Mouse (Mus musculus) heart, postnatal 10 days (tissue): ENCODE measurements around the gene 1700084M14Rik. TPM values are rescaled to one million over a fixed set of nuclear protein-coding genes. Genes with fewer than 3 reads are reported as not detected.
"Not testable (repeated sequence)": the region's sequence is repeated elsewhere in the genome, so short reads cannot be mapped to it uniquely, and the experiment has no call there.

Experiments used
- DNase-seq, 2 experiments: peaks; one replicate each; pipeline ENCODE4 v3.0.0; 2021
- intact Hi-C: fragments of 180-260 bp; cut with DNase I; formaldehyde crosslinking; loops from one replicate; pipeline ENCODE4 v1.15.1; 2025
- total RNA-seq, 2 experiments: library from RNA; stranded (reverse); gene quantifications; 2 replicates each; pipeline ENCODE4 v1.2.3; 2021

Gene 1700084M14Rik
- total RNA-seq = not detected

GRCm38 (mm10) chrX:91575811-91576210, at the start of gene 1700084M14Rik:
Gene 1700084M14Rik, minus strand, starts transcription at chrX:91575911.
- intact Hi-C loops, DNase-seq: not testable (repeated sequence)

Other genes starting within 250 kb of the 1700084M14Rik start
- not detected for gene Mageb2, start 244.2 kb downstream of the 1700084M14Rik start, total RNA-seq
- not detected for gene Gm5072, start 183.4 kb downstream of the 1700084M14Rik start, total RNA-seq
- gene Gm8914, start 95.8 kb downstream of the 1700084M14Rik start, total RNA-seq = not detected
- gene Gm14781, start 56.3 kb upstream of the 1700084M14Rik start, total RNA-seq = not detected
- gene Mageb5, start 207.1 kb upstream of the 1700084M14Rik start, total RNA-seq = not detected